Mouse (Mus musculus): Measurements from ENCODE around the gene Rnf20. TPM values are rescaled to one million over a fixed set of nuclear protein-coding genes. Genes with fewer than 3 reads are reported as not detected.
"Not testable (repeated sequence)": the region's sequence is repeated elsewhere in the genome, so short reads cannot be mapped to it uniquely, and the experiment has no call there.

The Rnf20 gene
- polyA plus RNA-seq, 1 experiment from 2014 or later: 15.6 TPM

DNA sequence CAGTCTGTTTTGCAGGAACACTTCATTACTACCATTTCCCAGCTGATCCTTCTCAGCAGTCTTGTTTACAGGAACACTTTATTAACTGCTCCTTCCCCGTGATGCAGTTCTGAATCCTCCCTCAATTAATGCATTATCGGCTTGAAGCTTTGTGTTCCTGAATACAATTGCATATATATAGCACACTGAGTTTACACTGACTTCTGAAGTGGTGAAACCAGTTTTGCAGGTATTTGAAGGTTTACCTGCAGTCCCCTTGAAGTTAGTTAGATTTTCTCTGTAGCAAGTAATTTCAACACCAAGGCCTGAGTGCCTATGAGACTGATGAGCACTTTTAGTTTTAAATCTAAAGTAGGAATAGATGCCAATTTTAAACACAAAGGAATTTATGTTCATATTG is 9.5 kb upstream of the Rnf20 start:
- Histone ChIP-seq H3K4me2 (replicated peaks; ENCODE audit: low read depth) (no peak overlapping the region), H3K36me3 (ENCODE audit: control insufficient read depth, insufficient read depth) (no peaks in the 10 kb centered on the region), H3K9ac (ENCODE audit: low read depth, low read length) (no peak overlapping the region), H3K27ac (ENCODE audit: low read depth, low read length) (no peak overlapping the region), H3K4me1 (replicated peaks; ENCODE audit: control insufficient read depth, insufficient read depth, low read length) (0 out of 2 replicates have a peak, but pooled peaks cover 3% of the 10 kb centered on the region), H3K4me3 (ENCODE audit: low read depth, low read length) (no peak overlapping the region), H3K27me3 (replicated peaks; ENCODE audit: control insufficient read depth, insufficient read depth, low read length) (no peaks in the 10 kb centered on the region), H3K9me3 (ENCODE audit: control insufficient read depth) (no peaks in the 10 kb centered on the region)
- peak; percentile 42; the same call in 1 of the 2 replicates for ATAC-seq
- 31% methylated on average over 2 of the region's 2 CpGs for WGBS
- no peak for TF ChIP-seq CTCF (IDR thresholded peaks at IDR 0.05; ENCODE audit: low read depth)

DNA sequence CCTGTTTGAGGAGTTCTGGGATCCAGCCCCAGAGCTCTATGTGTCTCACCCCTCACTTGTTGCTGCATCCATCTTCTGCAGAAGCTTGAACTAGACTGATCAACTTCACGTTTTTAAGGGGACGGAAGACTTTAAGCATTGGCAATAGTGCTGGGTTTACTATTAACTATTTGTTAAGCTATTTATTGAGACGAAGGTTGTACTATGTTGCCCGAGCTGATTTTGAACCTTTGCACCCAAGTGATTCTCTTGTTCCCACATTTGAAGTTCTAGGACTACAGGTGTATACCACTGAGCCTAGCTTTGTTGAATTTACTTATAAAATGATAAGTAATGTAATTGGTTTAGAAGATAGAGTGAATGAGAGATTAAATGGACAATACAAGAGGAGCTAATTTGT is 7.9 kb upstream of the Rnf20 start:
- Histone ChIP-seq H3K27ac (ENCODE audit: low read depth, low read length) (no peak overlapping the region), H3K27me3 (replicated peaks; ENCODE audit: control insufficient read depth, insufficient read depth, low read length) (no peaks in the 10 kb centered on the region), H3K4me2 (replicated peaks; ENCODE audit: low read depth) (no peak overlapping the region), H3K4me3 (ENCODE audit: low read depth, low read length) (no peak overlapping the region), H3K9me3 (ENCODE audit: control insufficient read depth) (no peaks in the 10 kb centered on the region), H3K4me1 (replicated peaks; ENCODE audit: control insufficient read depth, insufficient read depth, low read length) (0 out of 2 replicates have a peak, but pooled peaks cover 3% of the 10 kb centered on the region), H3K9ac (ENCODE audit: low read depth, low read length) (no peak overlapping the region), H3K36me3 (ENCODE audit: control insufficient read depth, insufficient read depth) (no peaks in the 10 kb centered on the region)
- ATAC-seq: no peak
- WGBS: 40% methylated on average over 4 of the region's 4 CpGs
- no peak for TF ChIP-seq CTCF (IDR thresholded peaks at IDR 0.05; ENCODE audit: low read depth)

- H3K27ac ChIP-seq (ENCODE audit: low read depth, low read length); ATAC-seq: not testable (repeated sequence)
- 81% methylated on average over 4 of the region's 4 CpGs for WGBS
Observed at GRCm38 (mm10) chr4:49624969-49625368, 6.8 kb upstream of the Rnf20 start.

DNA sequence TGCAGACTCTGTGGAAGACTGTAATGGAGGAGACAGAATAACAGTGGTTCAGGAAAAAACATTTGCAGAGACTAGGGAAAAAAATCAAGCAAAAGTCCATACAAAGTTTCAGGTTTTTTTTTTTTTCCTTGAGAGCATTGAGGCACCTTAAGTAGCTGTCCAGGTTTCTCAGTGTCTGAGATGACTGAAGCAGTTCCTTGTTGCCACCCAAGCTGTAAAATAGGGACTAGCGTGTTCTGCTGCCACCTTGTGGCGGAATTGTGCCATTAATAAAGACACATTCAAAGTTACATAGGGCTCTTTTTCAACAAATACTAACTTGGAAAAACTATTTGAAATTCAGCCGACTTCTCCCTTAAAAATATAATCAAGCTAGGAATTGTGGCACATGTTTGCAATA is 4.8 kb upstream of the Rnf20 start:
- TF ChIP-seq CTCF (IDR thresholded peaks at IDR 0.05; ENCODE audit: low read depth): peak; percentile 89

More at GRCm38 (mm10) chr4:49624969-49625368, 6.8 kb upstream of the Rnf20 start:
- H3K4me3 ChIP-seq (ENCODE audit: low read depth, low read length); H3K9me3 ChIP-seq (ENCODE audit: control insufficient read depth); H3K36me3 ChIP-seq (ENCODE audit: control insufficient read depth, insufficient read depth); H3K27me3 ChIP-seq (replicated peaks; ENCODE audit: control insufficient read depth, insufficient read depth, low read length); H3K4me1 ChIP-seq (replicated peaks; ENCODE audit: control insufficient read depth, insufficient read depth, low read length); H3K4me2 ChIP-seq (replicated peaks; ENCODE audit: low read depth); H3K9ac ChIP-seq (ENCODE audit: low read depth, low read length): not testable (repeated sequence)

DNA sequence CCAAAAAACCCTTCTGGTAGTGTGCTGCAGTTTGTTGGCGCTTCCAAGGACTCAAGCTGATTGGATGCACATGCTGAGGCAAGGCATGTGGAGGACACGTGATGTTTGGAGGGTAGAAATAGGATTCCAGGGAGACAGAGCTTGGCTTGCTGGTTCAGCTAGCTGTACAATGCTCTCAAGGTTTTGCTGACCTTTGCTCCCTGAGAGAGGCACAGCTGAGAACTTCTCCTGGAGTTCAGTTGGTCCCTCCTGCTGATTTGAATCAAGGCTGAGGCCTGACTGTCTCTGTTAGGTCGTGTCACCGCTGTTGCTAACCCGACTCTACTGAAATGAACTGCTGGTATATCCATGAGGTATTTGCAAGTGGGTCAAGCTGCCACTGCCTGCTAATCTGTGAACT is 2.9 kb upstream of the Rnf20 start:
- WGBS: 57% methylated on average over 5 of the region's 5 CpGs
- H3K4me1 ChIP-seq (replicated peaks; ENCODE audit: control insufficient read depth, insufficient read depth, low read length): no peaks in the 10 kb centered on the region
- no peak for ATAC-seq
- H3K4me2 ChIP-seq (replicated peaks; ENCODE audit: low read depth): no peak overlapping the region
- H3K4me3 ChIP-seq (ENCODE audit: low read depth, low read length): no peak overlapping the region
- H3K36me3 ChIP-seq (ENCODE audit: control insufficient read depth, insufficient read depth): no peaks in the 10 kb centered on the region; the same call in 1 of the 2 replicates
- H3K27ac ChIP-seq (ENCODE audit: low read depth, low read length): peak overlapping the region; percentile 41; the same call in 1 of the 2 replicates
- TF ChIP-seq CTCF (IDR thresholded peaks at IDR 0.05; ENCODE audit: low read depth): no peak
- H3K9me3 ChIP-seq (ENCODE audit: control insufficient read depth): no peaks in the 10 kb centered on the region
- no peak overlapping the region for H3K9ac ChIP-seq (ENCODE audit: low read depth, low read length)
- H3K27me3 ChIP-seq (replicated peaks; ENCODE audit: control insufficient read depth, insufficient read depth, low read length): no peaks in the 10 kb centered on the region

More for the DNA sequence above, 4.8 kb upstream of the Rnf20 start:
- H3K27ac ChIP-seq (ENCODE audit: low read depth, low read length): no peak overlapping the region
- H3K27me3 ChIP-seq (replicated peaks; ENCODE audit: control insufficient read depth, insufficient read depth, low read length): no peaks in the 10 kb centered on the region
- 0 out of 2 replicates have a peak, but pooled peaks cover 3% of the 10 kb centered on the region for H3K4me1 ChIP-seq (replicated peaks; ENCODE audit: control insufficient read depth, insufficient read depth, low read length)
- H3K4me2 ChIP-seq (replicated peaks; ENCODE audit: low read depth): no peak overlapping the region
- H3K9ac ChIP-seq (ENCODE audit: low read depth, low read length): no peak overlapping the region
- under 1% methylated on average over 3 of the region's 3 CpGs for WGBS
- no peak overlapping the region for H3K4me3 ChIP-seq (ENCODE audit: low read depth, low read length)
- H3K36me3 ChIP-seq (ENCODE audit: control insufficient read depth, insufficient read depth): no peaks in the 10 kb centered on the region
- H3K9me3 ChIP-seq (ENCODE audit: control insufficient read depth): no peaks in the 10 kb centered on the region
- ATAC-seq: no peak

GRCm38 (mm10) chr4:49632139-49632481 is 304 bp downstream of the Rnf20 start:
- peak overlapping the region; percentile 83 for H3K27ac ChIP-seq (ENCODE audit: low read depth, low read length)
- ATAC-seq: no peak; the same call in 1 of the 2 replicates
- H3K4me3 ChIP-seq (ENCODE audit: low read depth, low read length): peak overlapping the region; percentile 75
- TF ChIP-seq CTCF (IDR thresholded peaks at IDR 0.05; ENCODE audit: low read depth): no peak
- WGBS: under 1% methylated on average over 30 of the region's 30 CpGs
- H3K9ac ChIP-seq (ENCODE audit: low read depth, low read length): peak overlapping the region; percentile 78
- H3K9me3 ChIP-seq (ENCODE audit: control insufficient read depth): no peaks in the 10 kb centered on the region
- no peaks in the 10 kb centered on the region for H3K4me1 ChIP-seq (replicated peaks; ENCODE audit: control insufficient read depth, insufficient read depth, low read length)
- peaks cover 14% of the 10 kb centered on the region for H3K36me3 ChIP-seq (ENCODE audit: control insufficient read depth, insufficient read depth)
- peak overlapping the region; percentile 81 for H3K4me2 ChIP-seq (replicated peaks; ENCODE audit: low read depth)
- H3K27me3 ChIP-seq (replicated peaks; ENCODE audit: control insufficient read depth, insufficient read depth, low read length): no peaks in the 10 kb centered on the region

DNA sequence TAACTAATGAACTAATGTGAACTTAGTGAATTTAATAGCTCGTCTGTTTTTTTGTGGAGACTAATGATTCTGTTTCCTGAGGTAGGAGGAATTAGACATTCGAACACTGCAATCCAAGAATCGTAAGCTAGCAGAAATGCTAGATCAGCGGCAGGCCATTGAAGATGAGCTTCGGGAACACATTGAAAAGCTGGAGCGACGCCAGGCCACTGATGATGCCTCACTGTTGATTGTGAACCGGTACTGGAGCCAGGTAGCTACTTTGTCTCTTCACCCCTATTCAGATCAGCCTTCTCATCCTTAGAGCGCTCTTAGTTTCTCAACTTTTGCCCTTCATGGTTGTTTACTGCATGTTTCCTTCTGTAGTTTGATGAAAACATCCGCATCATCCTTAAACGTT is 6.0 kb downstream of the Rnf20 start:
- H3K4me2 ChIP-seq (replicated peaks; ENCODE audit: low read depth): no peak overlapping the region
- no peaks in the 10 kb centered on the region for H3K4me1 ChIP-seq (replicated peaks; ENCODE audit: control insufficient read depth, insufficient read depth, low read length)
- H3K4me3 ChIP-seq (ENCODE audit: low read depth, low read length): no peak overlapping the region
- no peaks in the 10 kb centered on the region for H3K9me3 ChIP-seq (ENCODE audit: control insufficient read depth)
- ATAC-seq: no peak
- no peaks in the 10 kb centered on the region for H3K27me3 ChIP-seq (replicated peaks; ENCODE audit: control insufficient read depth, insufficient read depth, low read length)
- TF ChIP-seq CTCF (IDR thresholded peaks at IDR 0.05; ENCODE audit: low read depth): no peak
- H3K27ac ChIP-seq (ENCODE audit: low read depth, low read length): no peak overlapping the region
- H3K9ac ChIP-seq (ENCODE audit: low read depth, low read length): no peak overlapping the region
- WGBS: 90% methylated on average over 11 of the region's 11 CpGs
- peaks cover 44% of the 10 kb centered on the region for H3K36me3 ChIP-seq (ENCODE audit: control insufficient read depth, insufficient read depth)
